Mouse (Mus musculus) inflammation-experienced regulatory T-cells, adult 6 months (primary cell): ENCODE data around the gene Gpr152. TPM values are rescaled to one million over a fixed set of nuclear protein-coding genes. Genes with fewer than 3 reads are reported as not detected.

Experiments
- ATAC-seq: one replicate; pipeline ENCODE4 v1.8.0; 2017
- polyA plus RNA-seq, 3 experiments: library from polyadenylated mRNA; unstranded; fragments of 100-300 nt; shearing (Covaris generic); gene quantifications; one replicate each; pipeline ENCODE4 v1.2.1; 2017

The Gpr152 gene
- polyA plus RNA-seq, 3 experiments from 2014 or later = 0.22 TPM; not detected in 2

DNA sequence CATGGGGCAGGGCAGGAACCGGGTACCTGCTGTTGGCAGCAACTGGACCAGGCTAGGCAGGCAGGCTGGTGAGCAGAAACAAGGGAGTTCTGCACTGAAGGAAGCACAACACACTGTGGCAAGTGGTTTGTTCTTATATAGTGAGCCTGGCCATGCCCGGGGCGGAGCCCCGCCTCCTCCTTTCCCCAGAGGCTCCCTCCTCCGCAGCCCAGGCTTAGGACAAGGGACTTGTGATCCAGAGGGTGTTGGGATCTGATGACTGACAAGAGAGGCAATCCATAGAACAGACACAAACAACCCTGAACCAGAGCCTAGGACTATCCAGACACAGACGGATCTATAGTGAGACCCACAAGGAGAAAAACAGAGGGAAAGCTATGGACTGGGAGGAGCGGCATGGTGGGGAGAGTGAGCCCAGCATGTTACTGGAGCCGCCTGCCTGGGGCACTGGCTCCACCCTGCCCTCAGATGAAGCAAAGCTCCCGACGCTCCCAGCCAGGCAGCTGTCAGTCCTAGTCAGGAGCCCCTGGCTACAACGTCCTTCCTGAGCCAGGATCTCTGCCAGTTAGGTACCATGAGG lies 35.9 kb downstream of the Gpr152 start, which contains the start of gene Carns1:
Gene Carns1 (minus strand): TSS at position 112 of the 580 bp plus-strand sequence.
- ATAC-seq = no peak

DNA sequence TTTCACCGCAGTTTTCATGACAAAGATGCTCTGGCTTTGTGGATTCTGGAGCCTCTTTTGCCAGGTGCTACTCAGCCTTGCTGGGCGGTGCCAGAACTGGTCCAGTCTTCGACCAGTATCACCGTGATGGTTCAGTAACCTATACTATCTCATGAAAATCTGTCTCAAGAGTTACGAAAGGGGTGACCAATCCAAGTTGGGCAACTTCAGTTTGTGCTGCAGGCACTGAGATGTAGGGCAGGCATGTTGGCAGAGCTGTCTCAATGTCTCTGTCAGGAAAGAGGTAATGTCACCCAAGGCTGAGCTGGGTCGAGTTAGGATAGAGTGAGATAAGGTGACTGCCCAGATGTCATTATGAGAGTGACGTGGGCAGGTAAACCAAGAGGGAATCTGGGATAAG lies 40.8 kb downstream of the Gpr152 start:
- ATAC-seq = no peak

DNA sequence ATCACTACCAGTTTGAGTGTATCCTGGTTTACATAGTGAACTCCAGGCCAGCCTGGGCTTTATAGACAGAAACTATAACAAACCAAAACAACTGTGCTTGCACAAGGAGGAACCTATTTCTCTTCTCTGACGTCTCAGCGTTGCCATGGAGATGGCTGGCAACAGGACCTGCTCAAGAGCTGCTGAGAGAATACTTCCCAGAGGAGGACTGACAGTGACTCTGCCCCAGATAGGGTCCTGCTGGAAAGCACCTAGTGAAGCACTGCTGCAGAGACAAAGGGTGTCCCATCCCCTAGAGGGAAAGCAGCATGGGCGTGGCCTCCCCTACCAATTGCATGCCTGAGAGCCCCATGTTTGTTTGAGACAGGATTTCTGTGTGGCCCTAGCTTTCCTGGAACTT lies 42.3 kb downstream of the Gpr152 start:
- peak; percentile 19 for ATAC-seq

DNA sequence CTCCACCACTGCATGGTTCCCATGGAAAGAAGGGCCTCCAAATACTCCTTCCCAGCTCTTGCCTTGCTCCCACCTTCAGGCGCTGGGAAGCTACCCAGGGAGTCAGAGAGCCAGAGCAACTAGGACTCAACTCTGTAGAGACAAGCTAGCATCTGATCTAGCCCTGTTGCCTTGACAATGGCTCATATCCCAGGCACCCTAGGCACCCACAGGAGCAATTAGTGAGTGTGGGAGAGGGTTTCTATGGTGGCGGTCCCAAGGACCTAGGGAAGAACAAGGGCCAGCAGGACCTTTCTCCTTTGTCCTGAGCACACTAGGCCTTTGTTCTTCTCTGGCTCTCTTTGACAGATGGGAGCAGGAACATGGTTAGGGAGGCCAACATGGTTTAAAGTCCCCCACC lies 44.1 kb downstream of the Gpr152 start:
- ATAC-seq = no peak

DNA sequence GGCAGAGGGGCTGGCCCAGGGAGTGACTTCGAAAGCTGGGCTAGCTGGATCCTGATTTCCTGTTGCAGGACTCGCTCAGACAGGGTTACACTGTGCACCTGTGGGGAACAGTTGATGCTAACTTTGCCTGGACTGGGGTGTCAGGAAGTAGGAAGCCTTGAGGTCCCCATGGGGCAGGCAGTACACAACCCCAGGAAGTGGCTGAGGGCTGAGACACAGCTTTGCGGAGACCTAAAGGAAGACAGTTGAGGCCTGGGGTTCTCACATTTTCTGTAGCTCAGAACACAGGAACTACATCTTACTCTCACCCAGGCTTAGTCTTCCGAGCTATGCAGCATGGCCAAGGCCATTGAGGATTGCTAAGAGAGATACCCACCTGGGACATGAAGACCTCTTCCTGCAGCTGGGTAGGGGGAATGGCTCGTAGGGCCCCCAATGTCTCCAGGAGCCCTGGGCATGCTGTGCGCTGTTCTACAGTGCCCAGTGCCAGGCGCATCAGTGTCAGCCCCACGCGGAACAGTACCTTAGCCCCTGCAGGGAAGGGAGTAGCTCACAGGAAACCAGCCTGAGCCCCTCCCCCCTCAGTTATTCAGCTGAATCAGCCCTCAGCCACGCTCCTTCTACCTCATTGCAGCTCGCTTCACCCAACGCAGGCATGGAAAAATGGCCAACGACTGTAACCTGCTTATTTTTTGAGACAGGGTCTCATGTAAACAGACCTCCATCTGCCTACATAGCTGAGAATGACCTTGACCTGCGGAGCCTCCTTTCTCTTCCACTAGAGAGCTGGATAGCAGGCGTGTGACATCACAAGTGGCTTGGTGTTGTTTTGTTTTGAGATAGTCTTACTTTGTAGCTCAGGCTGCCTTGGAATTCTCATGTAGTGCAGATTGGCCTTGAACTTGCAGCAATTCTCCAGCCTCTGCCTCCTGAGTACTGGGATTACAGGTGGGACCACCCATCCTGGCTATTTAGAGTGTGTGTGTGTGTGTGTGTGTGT lies 45.7 kb downstream of the Gpr152 start:
- ATAC-seq = peak; percentile 77

DNA sequence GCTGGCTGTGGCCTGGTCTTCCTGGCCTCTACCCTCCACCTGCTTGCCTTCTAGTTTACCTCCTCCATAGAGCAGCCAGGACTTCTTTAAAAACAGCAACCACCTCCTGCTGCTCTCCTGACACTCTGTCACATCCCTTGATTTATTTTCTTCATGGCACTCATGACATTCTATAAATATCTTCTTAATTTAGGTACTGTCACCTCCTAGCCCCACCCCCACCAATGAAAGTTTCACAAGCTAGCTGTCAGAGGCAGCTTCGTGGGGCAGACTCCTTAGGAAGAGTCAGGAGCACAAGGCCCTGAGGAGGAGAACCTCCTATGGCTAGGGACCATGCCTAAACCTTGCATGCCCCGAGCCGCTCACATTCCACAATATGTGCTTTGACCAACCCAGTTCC lies 47.7 kb downstream of the Gpr152 start:
- ATAC-seq = no peak

DNA sequence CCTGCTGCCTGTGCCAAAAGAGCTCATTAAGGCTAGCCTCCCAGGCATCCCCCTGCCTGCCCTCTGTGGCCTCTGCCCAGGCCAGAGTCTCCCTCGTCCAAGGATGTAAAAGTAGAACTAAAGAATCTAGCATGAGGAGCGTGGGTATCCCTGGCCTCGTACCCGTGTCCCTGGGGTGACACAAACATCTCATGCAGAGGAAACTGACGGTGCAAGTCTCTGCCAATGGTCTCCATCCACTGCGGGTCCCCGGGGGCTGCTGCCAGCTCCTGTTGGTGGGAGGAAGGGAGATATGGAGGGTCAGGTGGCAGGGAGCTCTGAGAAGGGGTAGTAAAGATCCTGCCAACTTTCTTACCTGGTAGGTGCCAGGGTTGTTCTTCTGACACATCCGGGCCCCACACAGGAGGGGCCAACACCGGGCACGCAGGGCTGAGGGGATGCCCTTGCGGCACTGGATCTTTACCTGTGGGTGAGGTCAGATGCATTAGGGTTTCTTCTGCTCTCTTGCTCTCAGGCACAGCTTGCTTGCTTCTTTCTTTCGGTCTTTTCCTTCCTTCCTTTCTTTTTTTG lies 49.5 kb downstream of the Gpr152 start:
- ATAC-seq = no peak

DNA sequence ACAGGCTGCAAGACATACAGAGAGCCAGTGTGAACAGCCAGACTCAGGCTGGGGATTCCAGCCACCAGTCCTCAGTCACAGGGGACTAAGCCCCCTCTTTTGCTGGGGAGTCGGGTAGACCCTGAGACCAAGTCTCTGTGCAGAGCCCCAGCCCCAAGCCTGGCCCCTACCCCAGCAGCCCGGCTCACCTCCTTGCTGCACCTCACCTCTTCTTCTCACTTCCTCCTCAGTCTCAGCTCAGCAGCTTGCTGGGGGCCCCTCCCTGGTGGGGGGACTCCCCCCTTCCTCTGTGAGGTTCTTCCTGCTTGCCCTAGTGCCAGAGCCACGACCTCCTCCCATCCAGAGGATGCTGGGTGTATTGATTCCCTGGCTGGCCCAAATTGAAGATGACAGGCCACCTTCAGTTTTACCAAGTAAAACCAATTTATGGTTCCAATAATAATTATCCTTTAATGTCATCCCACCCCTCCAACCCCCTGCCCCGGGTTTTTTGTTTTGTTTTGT lies 51.3 kb downstream of the Gpr152 start, which contains the start of gene Tbc1d10c:
Gene Tbc1d10c (minus strand): TSS at position 454 of the 504 bp plus-strand sequence.
- ATAC-seq = peak; percentile 71

DNA sequence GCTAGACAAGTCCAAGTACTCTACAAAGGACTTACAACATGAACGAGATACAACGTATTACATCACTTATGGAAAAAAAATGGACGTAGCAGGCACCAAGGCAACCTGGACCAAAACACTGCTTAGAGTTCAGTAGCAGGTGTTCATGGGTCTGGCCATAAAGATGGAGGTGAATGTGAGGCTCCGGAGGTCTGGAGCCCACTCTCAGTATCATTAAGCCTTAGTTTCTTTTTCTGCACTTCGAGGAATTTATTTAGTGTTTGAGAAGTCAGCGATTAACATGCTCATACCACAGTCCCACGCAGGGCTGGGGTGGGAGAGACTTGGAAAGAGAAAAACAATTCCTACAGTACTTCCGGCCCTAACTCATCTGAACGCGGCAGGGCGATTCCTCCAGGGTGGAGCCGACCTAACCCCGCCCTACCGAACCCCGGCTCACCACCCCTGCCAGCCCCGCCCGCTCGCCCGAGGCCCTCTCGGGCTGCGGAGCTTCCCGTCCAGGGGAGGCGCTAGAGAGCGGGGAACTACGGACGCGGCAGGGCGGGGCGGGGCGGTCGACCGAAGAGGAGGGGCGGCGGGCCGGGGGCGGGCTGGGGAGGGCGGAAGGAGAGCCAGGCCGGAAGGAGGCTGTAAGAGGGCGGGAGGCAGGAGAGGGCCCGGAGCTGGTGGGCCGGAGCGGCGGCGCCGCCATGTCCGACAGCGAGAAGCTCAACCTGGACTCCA lies 52.1 kb downstream of the Gpr152 start, which contains the start of gene Ppp1ca:
Gene Ppp1ca (plus strand): TSS at position 538 of the 723 bp plus-strand sequence.
- peak; percentile 85 for ATAC-seq

DNA sequence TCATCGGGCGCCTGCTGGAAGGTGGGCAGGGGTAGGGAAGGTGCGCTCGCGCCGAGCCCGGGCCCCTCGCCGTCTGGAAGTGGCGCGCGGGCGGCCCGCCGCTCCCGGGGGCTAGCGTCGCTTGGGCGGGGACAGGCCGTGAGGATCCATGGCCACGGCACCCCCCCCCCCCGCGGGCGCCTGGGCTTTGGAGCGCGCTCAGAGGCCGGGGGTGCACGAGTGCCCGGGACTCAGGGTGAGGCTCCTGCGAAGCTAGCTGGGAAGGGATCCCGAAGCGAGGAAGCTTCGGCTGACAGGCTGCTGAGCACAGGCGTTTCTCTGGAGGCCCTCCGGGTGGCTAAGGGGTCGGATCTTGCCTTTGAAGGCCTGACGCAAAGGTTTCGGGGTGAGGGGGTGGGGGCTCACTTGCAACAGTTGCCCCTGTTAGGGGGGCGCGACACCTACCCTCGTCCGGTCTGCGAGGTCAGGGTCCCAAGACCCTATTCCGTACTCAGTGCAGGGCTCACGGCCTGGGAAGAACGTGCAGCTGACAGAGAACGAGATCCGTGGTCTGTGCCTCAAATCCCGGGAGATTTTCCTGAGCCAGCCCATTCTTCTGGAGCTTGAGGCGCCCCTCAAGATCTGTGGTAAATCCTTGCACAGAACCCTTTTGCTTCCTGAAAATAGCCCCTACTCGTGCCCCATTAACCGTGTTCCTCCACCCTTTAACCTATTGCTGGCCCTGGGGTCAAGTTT lies 52.8 kb downstream of the Gpr152 start:
- ATAC-seq = no peak

DNA sequence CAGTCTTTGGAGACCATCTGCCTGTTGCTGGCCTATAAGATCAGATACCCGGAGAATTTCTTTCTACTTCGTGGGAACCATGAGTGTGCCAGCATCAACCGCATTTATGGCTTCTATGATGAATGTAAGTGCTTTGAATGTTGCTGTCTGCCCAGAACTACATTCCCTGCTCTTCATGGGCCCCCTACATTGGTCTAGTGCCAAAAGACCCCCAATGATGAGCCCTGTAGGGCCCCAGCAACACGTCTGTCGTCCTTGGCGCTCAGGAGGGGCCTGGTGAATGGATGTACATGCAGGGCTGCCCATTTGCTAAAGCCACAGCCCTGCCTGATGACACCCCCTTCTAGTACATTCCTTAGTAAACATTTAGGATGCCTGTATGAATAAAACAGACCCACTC lies 53.5 kb downstream of the Gpr152 start:
- no peak for ATAC-seq

DNA sequence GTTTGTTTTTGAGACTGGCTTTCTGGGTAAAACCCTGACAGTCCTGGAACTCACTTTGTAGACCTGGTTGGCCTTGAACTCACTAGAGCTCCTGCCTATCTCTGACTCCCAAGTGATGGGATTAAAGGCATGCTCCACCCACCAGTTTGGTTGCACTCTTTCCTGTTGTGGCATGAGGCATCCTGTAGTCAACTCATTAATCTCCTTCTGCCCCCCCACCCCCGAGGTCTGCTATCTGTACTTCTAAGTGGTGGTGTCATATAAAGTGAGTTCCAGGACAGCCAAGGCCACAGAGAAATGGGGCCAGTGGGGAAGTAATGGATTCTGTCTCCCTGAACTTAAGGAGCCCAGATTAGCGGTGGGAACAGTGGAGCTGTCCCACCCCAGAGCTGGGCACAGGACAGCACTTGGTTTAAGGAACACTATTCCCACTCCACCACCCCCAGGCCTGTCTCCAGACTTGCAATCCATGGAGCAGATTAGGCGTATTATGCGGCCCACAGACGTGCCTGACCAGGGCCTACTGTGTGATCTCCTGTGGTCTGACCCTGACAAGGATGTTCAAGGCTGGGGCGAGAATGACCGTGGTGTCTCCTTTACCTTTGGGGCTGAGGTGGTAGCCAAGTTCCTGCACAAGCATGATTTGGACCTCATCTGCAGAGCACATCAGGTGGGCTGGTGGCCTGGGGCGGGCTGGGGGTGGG lies 54.6 kb downstream of the Gpr152 start:
- no peak for ATAC-seq

DNA sequence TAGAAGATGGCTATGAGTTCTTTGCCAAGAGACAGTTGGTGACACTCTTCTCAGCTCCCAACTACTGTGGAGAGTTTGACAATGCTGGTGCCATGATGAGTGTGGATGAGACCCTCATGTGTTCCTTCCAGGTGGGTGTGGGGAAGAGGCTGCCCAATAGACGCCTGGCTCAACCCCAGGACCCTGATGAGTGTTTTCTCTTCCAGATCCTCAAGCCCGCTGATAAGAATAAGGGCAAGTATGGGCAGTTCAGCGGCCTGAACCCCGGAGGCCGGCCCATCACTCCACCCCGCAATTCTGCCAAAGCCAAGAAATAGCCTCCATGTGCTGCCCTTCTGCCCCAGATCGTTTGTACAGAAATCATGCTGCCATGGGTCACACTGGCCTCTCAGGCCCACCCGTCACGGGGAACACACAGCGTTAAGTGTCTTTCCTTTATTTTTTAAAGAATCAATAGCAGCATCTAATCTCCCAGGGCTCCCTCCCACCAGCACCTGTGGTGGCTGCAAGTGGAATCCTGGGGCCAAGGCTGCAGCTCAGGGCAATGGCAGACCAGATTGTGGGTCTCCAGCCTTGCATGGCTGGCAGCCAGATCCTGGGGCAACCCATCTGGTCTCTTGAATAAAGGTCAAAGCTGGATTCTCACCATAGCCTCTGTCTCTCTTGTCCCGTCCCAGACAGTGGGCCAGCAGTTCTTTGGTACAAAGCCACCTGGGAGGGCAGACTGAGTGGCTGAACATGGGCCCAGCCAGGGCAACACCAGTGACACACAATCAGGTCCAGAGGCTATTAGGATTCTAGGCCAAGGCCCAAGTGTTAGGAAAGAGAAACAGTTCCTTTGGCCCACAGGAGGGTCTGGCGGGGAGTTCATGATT lies 55.4 kb downstream of the Gpr152 start:
- ATAC-seq = no peak

Other genes starting within 250 kb of the Gpr152 start
- gene Tcirg1, start 232.7 kb upstream of the Gpr152 start, polyA plus RNA-seq = 10 to 100 TPM; 57.2 to 85.0 (median 60.4) TPM
- 100 to 1,000 TPM; 219 to 266 (median 256) TPM for gene Ndufs8, start 227.0 kb upstream of the Gpr152 start, polyA plus RNA-seq
- gene Aldh3b1, start 210.0 kb upstream of the Gpr152 start, polyA plus RNA-seq = under 1 TPM in 1 of 3 experiments, not detected in 2; 0.36 TPM
- gene Unc93b1, start 204.6 kb upstream of the Gpr152 start, polyA plus RNA-seq = 10 to 100 TPM; 23.5 to 38.0 (median 26.2) TPM
- gene Aldh3b3, start 181.1 kb upstream of the Gpr152 start, polyA plus RNA-seq = not detected
- gene Aldh3b2, start 167.5 kb upstream of the Gpr152 start, polyA plus RNA-seq = not detected
- 1 to 10 TPM in 2 of 3 experiments, under 1 TPM in 1; 0.73 to 2.3 (median 2.2) TPM for gene Acy3, start 153.2 kb upstream of the Gpr152 start, polyA plus RNA-seq
- not detected for gene Tbx10, start 147.0 kb upstream of the Gpr152 start, polyA plus RNA-seq
- gene Nudt8, start 139.2 kb upstream of the Gpr152 start, polyA plus RNA-seq = 10 to 100 TPM; 10.3 to 16.2 (median 15.9) TPM
- under 1 TPM; 0.16 to 0.99 (median 0.44) TPM for gene Gm49405, start 139.2 kb upstream of the Gpr152 start, polyA plus RNA-seq
- gene Doc2g, start 136.5 kb upstream of the Gpr152 start, polyA plus RNA-seq = 1 to 10 TPM in 2 of 3 experiments, under 1 TPM in 1; 0.31 to 2.8 (median 1.6) TPM
- gene Ndufv1, start 127.0 kb upstream of the Gpr152 start, polyA plus RNA-seq = 100 to 1,000 TPM; 104 to 136 (median 114) TPM
- 100 to 1,000 TPM; 417 to 553 (median 508) TPM for gene Gstp1, start 101.8 kb upstream of the Gpr152 start, polyA plus RNA-seq
- 10 to 100 TPM in 1 of 3 experiments, 1 to 10 TPM in 1, under 1 TPM in 1; 0.72 to 12.0 (median 5.0) TPM for gene Gstp2, start 93.8 kb upstream of the Gpr152 start, polyA plus RNA-seq
- 100 to 1,000 TPM; 178 to 293 (median 197) TPM for gene Gstp3, start 80.2 kb upstream of the Gpr152 start, polyA plus RNA-seq
- not detected for gene Cabp2, start 58.2 kb upstream of the Gpr152 start, polyA plus RNA-seq
- gene Cdk2ap2, start 42.6 kb upstream of the Gpr152 start, polyA plus RNA-seq = 100 to 1,000 TPM; 329 to 406 (median 406) TPM
- gene Pitpnm1, start 39.8 kb upstream of the Gpr152 start, polyA plus RNA-seq = 100 to 1,000 TPM in 1 of 3 experiments, 10 to 100 TPM in 2; 80.6 to 147 (median 88.8) TPM
- 100 to 1,000 TPM; 171 to 228 (median 197) TPM for gene Aip, start 13.9 kb upstream of the Gpr152 start, polyA plus RNA-seq
- gene Cabp4, start 4.2 kb downstream of the Gpr152 start, polyA plus RNA-seq = 1 to 10 TPM in 1 of 3 experiments, under 1 TPM in 2; 0.91 to 1.1 (median 0.97) TPM
- 100 to 1,000 TPM; 228 to 269 (median 241) TPM for gene Coro1b, start 8.8 kb downstream of the Gpr152 start, polyA plus RNA-seq
- 100 to 1,000 TPM; 802 to 889 (median 855) TPM for gene Ptprcap, start 13.8 kb downstream of the Gpr152 start, polyA plus RNA-seq
- gene Rps6kb2, start 23.6 kb downstream of the Gpr152 start, polyA plus RNA-seq = 10 to 100 TPM; 26.3 to 35.3 (median 30.1) TPM
- gene Carns1, start 35.7 kb downstream of the Gpr152 start, polyA plus RNA-seq = 10 to 100 TPM in 2 of 3 experiments, 1 to 10 TPM in 1; 5.2 to 12.9 (median 11.9) TPM
- gene Tbc1d10c, start 51.5 kb downstream of the Gpr152 start, polyA plus RNA-seq = 100 to 1,000 TPM; 608 to 658 (median 621) TPM
- gene Ppp1ca, start 52.3 kb downstream of the Gpr152 start, polyA plus RNA-seq = 1,000 to 10,000 TPM in 1 of 3 experiments, 100 to 1,000 TPM in 2; 808 to 1,210 (median 823) TPM
- 10 to 100 TPM; 43.6 to 63.0 (median 59.1) TPM for gene Rad9a, start 61.9 kb downstream of the Gpr152 start, polyA plus RNA-seq
- gene Clcf1, start 74.5 kb downstream of the Gpr152 start, polyA plus RNA-seq = 10 to 100 TPM; 13.4 to 51.6 (median 33.9) TPM
- gene AC109138.7, start 74.6 kb downstream of the Gpr152 start, polyA plus RNA-seq = not detected
- 100 to 1,000 TPM in 2 of 3 experiments, 10 to 100 TPM in 1; 96.4 to 134 (median 118) TPM for gene Pold4, start 92.1 kb downstream of the Gpr152 start, polyA plus RNA-seq
- gene Ssh3, start 129.4 kb downstream of the Gpr152 start, polyA plus RNA-seq = 10 to 100 TPM in 2 of 3 experiments, 1 to 10 TPM in 1; 9.6 to 14.5 (median 13.6) TPM
- 1 to 10 TPM in 2 of 3 experiments, under 1 TPM in 1; 0.87 to 3.0 (median 2.3) TPM for gene Ankrd13d, start 143.3 kb downstream of the Gpr152 start, polyA plus RNA-seq
- 10 to 100 TPM; 81.3 to 90.8 (median 85.9) TPM for gene Grk2, start 166.4 kb downstream of the Gpr152 start, polyA plus RNA-seq